Mouse (Mus musculus): Measurements from ENCODE around the gene Meis1. TPM values are rescaled to one million over a fixed set of nuclear protein-coding genes. Genes with fewer than 3 reads are reported as not detected.

Meis1 gene
- polyA plus RNA-seq, 1 experiment from 2014 or later = 189 TPM

DNA sequence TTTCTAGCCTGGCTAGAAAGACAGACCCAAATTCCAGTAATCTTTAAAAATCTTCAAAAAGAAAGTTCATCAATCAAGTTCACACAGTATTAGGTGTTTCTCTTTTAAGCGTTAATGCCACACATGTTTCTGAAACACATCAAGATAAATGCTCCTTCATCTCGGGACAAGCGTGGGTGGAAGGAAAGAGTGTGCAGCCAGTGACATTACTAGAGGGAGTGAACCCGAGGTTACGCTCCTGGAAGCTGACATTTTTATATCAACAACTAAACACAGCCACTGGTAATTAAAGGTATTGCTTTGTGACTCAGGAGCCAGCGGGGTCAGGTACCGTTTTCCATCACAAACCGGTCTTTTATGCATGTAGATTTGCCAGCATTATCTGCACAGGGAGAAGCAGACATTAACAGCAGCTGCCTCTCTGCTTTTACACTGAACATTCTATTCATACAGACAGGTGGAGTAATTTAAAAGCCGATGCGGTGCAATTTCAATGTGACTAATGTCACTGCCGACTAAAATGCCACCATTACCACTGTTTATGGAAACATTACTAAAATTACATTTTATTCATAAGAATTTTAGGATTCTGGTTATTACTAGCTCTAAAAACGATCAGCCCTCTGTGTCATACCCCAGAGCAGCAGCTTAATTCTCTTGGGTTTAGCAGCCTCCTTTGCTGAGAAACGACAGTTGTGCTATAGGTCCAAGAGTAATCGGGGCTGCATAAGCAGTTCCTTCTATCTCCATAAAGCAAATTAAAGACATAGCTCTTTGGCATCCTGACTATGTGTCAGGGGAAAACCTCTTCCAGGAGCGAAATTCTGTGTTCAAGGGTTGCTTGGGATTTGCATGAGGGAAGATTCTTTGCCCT lies 87.5 kb downstream of the Meis1 start:
- no peaks in the 10 kb centered on the region for H3K9me3 ChIP-seq (ENCODE audit: control insufficient read depth, low read length)
- no peaks in the 10 kb centered on the region; the same call in 1 of the 2 replicates for H3K36me3 ChIP-seq (ENCODE audit: control insufficient read depth, insufficient read depth, low read length)
- ATAC-seq (ENCODE audit: insufficient read depth, low FRiP score, low TSS enrichment) = 0 out of 2 replicates have a peak, but pooled peaks have one; percentile 21
- no peak overlapping the region for H3K9ac ChIP-seq (ENCODE audit: low read length)
- DNase-seq (ENCODE audit: low spot score) = no peak
- H3K27me3 ChIP-seq (ENCODE audit: control insufficient read depth, insufficient read depth, low read length) = no peaks in the 10 kb centered on the region
- no peak overlapping the region for H3K4me2 ChIP-seq (ENCODE audit: low read depth)
- 50% methylated on average over 15 of the region's 15 CpGs for WGBS
- H3K27ac ChIP-seq (ENCODE audit: low read depth, low read length) = 0 out of 2 replicates have a peak overlapping the region, but pooled peaks have one; percentile 15
- H3K4me1 ChIP-seq (ENCODE audit: control insufficient read depth, insufficient read depth, low read length) = peaks cover 27% of the 10 kb centered on the region
- H3K4me3 ChIP-seq (ENCODE audit: low read depth, low read length) = no peak overlapping the region

DNA sequence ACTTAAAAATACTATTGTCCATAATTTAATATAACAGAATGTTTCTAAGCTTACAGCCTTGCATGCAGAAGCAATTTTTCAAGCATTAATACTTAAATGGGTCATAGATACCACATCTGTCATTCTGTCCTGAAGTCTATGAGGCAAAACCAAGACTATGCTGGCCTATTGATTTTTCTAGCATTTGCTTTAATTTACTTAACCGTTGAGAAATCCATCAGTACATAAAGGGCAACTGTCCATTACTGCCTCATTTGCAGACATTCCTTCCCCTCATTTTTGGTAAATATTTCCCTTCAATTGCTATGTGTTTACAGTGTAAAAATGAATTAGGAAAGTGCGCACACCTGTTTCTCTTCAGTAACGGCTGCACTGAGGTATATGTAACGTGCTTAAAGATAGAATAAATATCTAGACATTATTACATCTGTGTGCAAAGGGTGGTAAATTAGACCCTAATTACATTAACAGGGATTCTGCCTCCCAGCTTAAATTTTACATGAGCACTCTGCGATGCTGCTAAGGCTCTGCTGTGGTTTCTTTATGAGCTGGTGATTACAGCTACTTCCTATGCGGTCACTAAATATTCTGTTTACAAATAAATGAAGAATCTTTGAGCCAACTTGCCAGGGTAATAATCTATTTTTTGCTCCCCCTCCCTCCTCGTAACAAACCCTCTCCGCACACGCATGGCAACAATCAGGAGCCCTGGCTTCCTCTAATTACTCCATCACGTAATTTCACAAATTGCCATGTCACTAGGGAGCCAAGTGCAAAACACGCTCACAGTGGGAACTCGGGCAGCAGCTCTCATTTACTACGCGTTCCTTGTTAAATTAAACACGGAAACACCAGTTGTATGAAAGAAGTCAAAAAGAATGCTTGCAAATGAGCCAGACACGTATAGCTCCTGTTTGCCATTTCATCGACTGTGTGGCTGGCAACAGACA lies 88.7 kb downstream of the Meis1 start:
- 0 out of 2 replicates have a peak overlapping the region, but pooled peaks have one; percentile 15 for H3K27ac ChIP-seq (ENCODE audit: low read depth, low read length)

DNA sequence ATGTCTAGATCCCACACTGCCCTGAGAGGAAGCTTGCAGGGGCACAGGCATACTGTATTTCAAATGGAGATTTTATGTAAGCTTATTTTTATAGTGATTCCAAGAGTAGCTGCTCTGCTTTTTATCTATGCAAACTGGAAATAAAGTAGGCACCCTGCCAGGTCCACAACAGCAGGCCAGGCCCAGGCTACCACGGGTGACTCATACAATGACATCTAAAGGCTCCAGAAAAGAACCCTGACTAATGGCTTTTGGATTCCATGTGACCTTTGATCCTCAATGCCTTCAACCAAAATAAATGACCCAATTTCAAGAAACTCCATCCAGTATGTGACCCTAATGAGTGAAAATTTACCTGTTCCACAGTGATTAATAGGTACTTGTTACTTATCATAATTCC lies 91.4 kb downstream of the Meis1 start:
- DNase-seq (ENCODE audit: low spot score) = no peak
- no peak overlapping the region for H3K4me2 ChIP-seq (ENCODE audit: low read depth)
- no peak for ATAC-seq (ENCODE audit: insufficient read depth, low FRiP score, low TSS enrichment)
- WGBS = 0% methylated on average over 1 of the region's 1 CpGs
- no peak overlapping the region for H3K27ac ChIP-seq (ENCODE audit: low read depth, low read length)
- no peaks in the 10 kb centered on the region; the same call in 1 of the 2 replicates for H3K36me3 ChIP-seq (ENCODE audit: control insufficient read depth, insufficient read depth, low read length)
- H3K9ac ChIP-seq (ENCODE audit: low read length) = no peak overlapping the region
- no peaks in the 10 kb centered on the region for H3K9me3 ChIP-seq (ENCODE audit: control insufficient read depth, low read length)
- peaks cover 27% of the 10 kb centered on the region for H3K4me1 ChIP-seq (ENCODE audit: control insufficient read depth, insufficient read depth, low read length)
- H3K4me3 ChIP-seq (ENCODE audit: low read depth, low read length) = no peak overlapping the region
- no peaks in the 10 kb centered on the region for H3K27me3 ChIP-seq (ENCODE audit: control insufficient read depth, insufficient read depth, low read length)

More for the DNA sequence above, 88.7 kb downstream of the Meis1 start:
- Histone ChIP-seq H3K36me3 (ENCODE audit: control insufficient read depth, insufficient read depth, low read length) (no peaks in the 10 kb centered on the region; the same call in 1 of the 2 replicates), H3K4me3 (ENCODE audit: low read depth, low read length) (no peak overlapping the region), H3K4me1 (ENCODE audit: control insufficient read depth, insufficient read depth, low read length) (peaks cover 27% of the 10 kb centered on the region), H3K9ac (ENCODE audit: low read length) (no peak overlapping the region), H3K27me3 (ENCODE audit: control insufficient read depth, insufficient read depth, low read length) (no peaks in the 10 kb centered on the region), H3K9me3 (ENCODE audit: control insufficient read depth, low read length) (no peaks in the 10 kb centered on the region), H3K4me2 (ENCODE audit: low read depth) (no peak overlapping the region)
- ATAC-seq (ENCODE audit: insufficient read depth, low FRiP score, low TSS enrichment) (no peak), DNase-seq (ENCODE audit: low spot score) (no peak)
- 74% methylated on average over 17 of the region's 17 CpGs for WGBS

DNA sequence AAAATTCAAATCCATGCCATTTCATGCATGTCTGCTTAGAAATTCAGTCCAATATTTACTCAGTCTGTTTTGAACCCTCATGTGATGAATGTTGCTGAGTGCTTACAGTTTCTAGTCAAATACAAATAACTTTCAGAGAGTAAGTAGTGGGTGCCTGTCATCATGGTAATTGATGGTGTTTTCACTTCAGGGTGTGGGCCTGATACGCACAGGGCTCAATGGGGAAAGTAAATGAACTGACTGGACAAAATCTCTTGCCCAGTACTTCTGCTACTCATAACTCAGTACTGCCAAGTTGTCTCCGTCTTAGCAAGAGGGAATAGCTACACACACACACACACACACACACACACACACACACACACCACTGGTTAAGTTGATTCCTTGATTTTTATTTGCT lies 92.0 kb downstream of the Meis1 start:
- Histone ChIP-seq H3K4me3 (ENCODE audit: low read depth, low read length) (no peak overlapping the region), H3K4me1 (ENCODE audit: control insufficient read depth, insufficient read depth, low read length) (peaks cover 27% of the 10 kb centered on the region), H3K4me2 (ENCODE audit: low read depth) (no peak overlapping the region), H3K9ac (ENCODE audit: low read length) (no peak overlapping the region), H3K9me3 (ENCODE audit: control insufficient read depth, low read length) (no peaks in the 10 kb centered on the region), H3K36me3 (ENCODE audit: control insufficient read depth, insufficient read depth, low read length) (no peaks in the 10 kb centered on the region; the same call in 1 of the 2 replicates), H3K27me3 (ENCODE audit: control insufficient read depth, insufficient read depth, low read length) (no peaks in the 10 kb centered on the region), H3K27ac (ENCODE audit: low read depth, low read length) (no peak overlapping the region)
- 12% methylated on average over 2 of the region's 2 CpGs for WGBS
- DNase-seq (ENCODE audit: low spot score) (no peak), ATAC-seq (ENCODE audit: insufficient read depth, low FRiP score, low TSS enrichment) (no peak)

DNA sequence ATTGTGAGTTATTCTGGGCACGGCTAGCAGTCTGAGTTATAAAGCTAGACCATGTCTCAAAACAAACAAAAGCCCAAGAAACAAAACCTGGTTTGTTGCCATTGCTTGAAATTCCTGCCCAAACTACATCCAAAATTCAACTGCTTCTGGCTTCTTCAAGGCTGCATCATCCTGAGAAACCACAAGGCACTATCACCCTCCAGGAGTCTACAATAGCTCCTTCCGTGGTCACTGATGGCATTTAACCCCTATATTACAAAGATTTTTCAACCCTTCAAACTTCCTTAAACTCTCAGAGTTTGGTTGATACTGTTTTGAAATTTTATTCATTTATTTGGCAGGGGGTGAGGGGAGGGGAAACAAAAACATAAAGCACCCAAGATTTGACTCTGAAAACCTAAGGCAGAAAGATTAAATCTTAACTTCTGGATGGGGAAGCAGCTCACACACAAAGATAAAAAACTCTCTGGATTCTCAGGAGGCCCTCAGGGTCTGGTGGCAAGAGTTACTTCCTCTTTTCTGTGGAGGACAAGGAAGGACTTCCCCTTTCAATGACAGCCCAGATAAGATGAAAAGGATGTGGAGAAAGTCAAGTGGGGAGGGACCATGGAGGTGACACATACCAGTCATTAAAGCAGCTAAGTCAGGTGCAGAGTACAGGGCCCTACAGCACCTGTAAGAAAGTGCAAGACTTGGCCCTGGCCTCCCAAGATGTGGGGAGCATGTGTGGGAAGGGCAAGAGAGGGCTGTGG lies 94.0 kb downstream of the Meis1 start:
- H3K27me3 ChIP-seq (ENCODE audit: control insufficient read depth, insufficient read depth, low read length) = no peaks in the 10 kb centered on the region
- no peak overlapping the region for H3K27ac ChIP-seq (ENCODE audit: low read depth, low read length)
- no peaks in the 10 kb centered on the region for H3K9me3 ChIP-seq (ENCODE audit: control insufficient read depth, low read length)
- WGBS = 86% methylated on average over 2 of the region's 2 CpGs
- no peak for ATAC-seq (ENCODE audit: insufficient read depth, low FRiP score, low TSS enrichment)
- no peak for DNase-seq (ENCODE audit: low spot score)
- no peaks in the 10 kb centered on the region; the same call in 1 of the 2 replicates for H3K36me3 ChIP-seq (ENCODE audit: control insufficient read depth, insufficient read depth, low read length)
- H3K9ac ChIP-seq (ENCODE audit: low read length) = no peak overlapping the region
- peaks cover 9% of the 10 kb centered on the region for H3K4me1 ChIP-seq (ENCODE audit: control insufficient read depth, insufficient read depth, low read length)
- H3K4me3 ChIP-seq (ENCODE audit: low read depth, low read length) = no peak overlapping the region
- H3K4me2 ChIP-seq (ENCODE audit: low read depth) = no peak overlapping the region

DNA sequence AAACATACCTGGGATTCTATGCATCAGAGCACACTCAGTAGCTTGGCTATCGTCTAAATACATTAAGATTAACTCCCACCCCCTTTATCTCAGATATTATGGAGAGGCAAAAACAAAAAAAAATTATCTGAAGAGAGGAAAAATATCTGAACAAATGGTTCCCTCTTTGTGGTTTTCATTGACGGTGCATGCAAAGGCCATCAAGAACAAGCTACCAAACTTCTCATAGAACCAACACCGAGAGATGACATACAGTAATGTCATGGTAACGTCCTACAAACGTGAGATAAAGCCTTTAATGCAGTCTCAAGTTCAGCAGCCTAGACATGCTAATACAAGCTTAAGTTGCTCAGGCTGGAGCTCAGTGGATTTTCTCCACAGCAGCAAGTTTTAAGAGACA lies 95.5 kb downstream of the Meis1 start:
- 91% methylated on average over 5 of the region's 5 CpGs for whole genome bisulfite sequencing
- no peaks in the 10 kb centered on the region for H3K9me3 ChIP-seq (ENCODE audit: control insufficient read depth, low read length)
- ATAC-seq (ENCODE audit: insufficient read depth, low FRiP score, low TSS enrichment) = no peak

DNA sequence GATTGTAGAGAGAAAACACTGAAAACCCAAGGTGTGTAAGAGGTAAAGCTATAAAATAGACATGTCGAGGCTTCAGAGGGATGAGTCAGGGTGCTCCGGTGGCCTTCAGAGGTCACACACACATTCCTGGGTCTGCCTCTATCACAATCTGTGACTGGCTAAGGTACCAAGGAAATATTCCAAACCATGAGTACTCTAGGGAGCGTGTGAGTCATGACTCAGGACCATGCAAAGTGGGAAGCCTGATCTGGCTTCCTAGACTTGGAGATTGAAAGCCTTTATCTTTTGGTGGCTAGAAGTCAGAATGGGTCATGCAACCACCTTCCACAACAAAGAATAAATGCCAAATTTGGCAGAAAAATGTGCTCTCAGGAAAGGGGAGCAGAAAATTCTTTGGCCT lies 98.1 kb downstream of the Meis1 start:
- Histone ChIP-seq H3K9ac (ENCODE audit: low read length) (no peak overlapping the region), H3K9me3 (ENCODE audit: control insufficient read depth, low read length) (no peaks in the 10 kb centered on the region), H3K4me2 (ENCODE audit: low read depth) (no peak overlapping the region), H3K27ac (ENCODE audit: low read depth, low read length) (no peak overlapping the region), H3K4me3 (ENCODE audit: low read depth, low read length) (no peak overlapping the region), H3K27me3 (ENCODE audit: control insufficient read depth, insufficient read depth, low read length) (no peaks in the 10 kb centered on the region), H3K4me1 (ENCODE audit: control insufficient read depth, insufficient read depth, low read length) (peaks cover 25% of the 10 kb centered on the region), H3K36me3 (ENCODE audit: control insufficient read depth, insufficient read depth, low read length) (no peaks in the 10 kb centered on the region; the same call in 1 of the 2 replicates)
- WGBS = 90% methylated on average over 3 of the region's 3 CpGs
- DNase-seq (ENCODE audit: low spot score) (no peak), ATAC-seq (ENCODE audit: insufficient read depth, low FRiP score, low TSS enrichment) (no peak)

More for the DNA sequence above, 95.5 kb downstream of the Meis1 start:
- H3K4me2 ChIP-seq (ENCODE audit: low read depth) = no peak overlapping the region
- H3K9ac ChIP-seq (ENCODE audit: low read length) = no peak overlapping the region
- H3K27me3 ChIP-seq (ENCODE audit: control insufficient read depth, insufficient read depth, low read length) = no peaks in the 10 kb centered on the region
- H3K4me3 ChIP-seq (ENCODE audit: low read depth, low read length) = no peak overlapping the region
- H3K36me3 ChIP-seq (ENCODE audit: control insufficient read depth, insufficient read depth, low read length) = no peaks in the 10 kb centered on the region; the same call in 1 of the 2 replicates
- no peak for DNase-seq (ENCODE audit: low spot score)
- no peak overlapping the region for H3K27ac ChIP-seq (ENCODE audit: low read depth, low read length)
- H3K4me1 ChIP-seq (ENCODE audit: control insufficient read depth, insufficient read depth, low read length) = peaks cover 13% of the 10 kb centered on the region

DNA sequence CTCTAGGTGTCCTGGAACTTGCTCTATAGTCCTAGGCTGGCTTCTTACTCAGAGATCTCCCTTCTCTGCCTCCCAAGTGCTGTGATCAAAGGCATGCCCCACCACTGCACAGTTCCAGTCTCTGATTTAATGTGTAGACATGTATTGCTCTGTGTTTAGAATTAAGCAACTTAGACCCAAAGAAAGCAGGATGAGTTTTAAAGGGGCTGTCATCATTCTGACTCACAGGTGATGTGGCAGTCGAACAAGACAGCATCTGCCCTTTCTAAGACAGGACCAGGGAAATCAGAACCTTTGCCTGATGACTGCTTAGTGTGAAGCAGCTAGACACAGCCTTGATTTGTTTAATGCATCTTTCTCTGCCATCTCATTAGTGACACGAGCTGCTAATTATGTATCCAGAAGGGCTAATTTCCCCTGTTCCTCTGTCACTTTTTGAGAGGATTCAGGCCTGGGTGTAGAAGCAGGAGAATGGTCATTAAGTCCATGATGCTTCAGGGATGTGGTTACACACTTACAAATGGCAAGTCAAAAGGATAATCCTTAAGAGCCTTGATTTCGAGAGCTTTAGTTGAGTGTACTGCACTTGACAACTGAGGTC lies 99.5 kb downstream of the Meis1 start:
- H3K4me2 ChIP-seq (ENCODE audit: low read depth) = no peak overlapping the region
- no peaks in the 10 kb centered on the region for H3K9me3 ChIP-seq (ENCODE audit: control insufficient read depth, low read length)
- no peak overlapping the region for H3K27ac ChIP-seq (ENCODE audit: low read depth, low read length)
- WGBS = 78% methylated on average over 3 of the region's 3 CpGs
- ATAC-seq (ENCODE audit: insufficient read depth, low FRiP score, low TSS enrichment) = no peak
- H3K9ac ChIP-seq (ENCODE audit: low read length) = no peak overlapping the region
- H3K4me3 ChIP-seq (ENCODE audit: low read depth, low read length) = no peak overlapping the region
- H3K4me1 ChIP-seq (ENCODE audit: control insufficient read depth, insufficient read depth, low read length) = peaks cover 30% of the 10 kb centered on the region
- no peak for DNase-seq (ENCODE audit: low spot score)
- H3K27me3 ChIP-seq (ENCODE audit: control insufficient read depth, insufficient read depth, low read length) = no peaks in the 10 kb centered on the region
- no peaks in the 10 kb centered on the region; the same call in 1 of the 2 replicates for H3K36me3 ChIP-seq (ENCODE audit: control insufficient read depth, insufficient read depth, low read length)
